11 mouse cellular contexts compared by ENCODE assay signal in the genomic region with DNA sequence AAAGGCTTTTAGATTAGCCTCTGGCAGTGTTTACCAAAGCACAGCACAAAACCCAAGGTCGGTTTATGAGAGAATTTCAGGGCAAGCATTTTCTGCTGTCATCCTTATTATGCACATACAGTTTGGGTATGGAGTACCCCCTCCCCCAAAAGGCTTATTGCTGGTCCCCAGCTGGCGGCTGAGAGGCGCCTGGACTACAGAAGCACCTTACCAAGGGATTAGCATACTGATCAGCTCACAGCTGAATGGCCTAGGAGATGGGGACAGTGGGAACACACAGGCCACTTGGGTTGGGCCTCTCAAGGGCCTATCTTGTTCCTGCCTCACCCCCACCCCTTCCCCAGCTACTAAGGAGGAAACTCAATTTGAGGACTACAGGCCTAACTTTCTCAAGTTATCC. TPM values are rescaled to one million over a fixed set of nuclear protein-coding genes. Genes with fewer than 3 reads are reported as not detected.
DNase-seq lines count a peak whose midpoint lies in the region; ATAC-seq lines count a peak whose summit lies in the region.
"Had no signal": no experiment of that assay in that cellular context is flagged by ENCODE, and none has a peak within 500 bp of the region (broad histone marks: within the 10 kb centered on the region; RNA-seq: fewer than 3 reads in every experiment).

No protein-coding gene starts in this region.

- no peaks in the 10 kb centered on the region for H3K27me3 ChIP-seq in neural tube, embryonic 12.5 days (replicated peaks)
- H3K27me3 ChIP-seq in forebrain, embryonic 16.5 days (replicated peaks; ENCODE audit: control insufficient read depth, insufficient read depth, low read length), result no peaks in the 10 kb centered on the region
- H3K27me3 ChIP-seq in liver, embryonic 13.5 days, result no peaks in the 10 kb centered on the region
- H3K27me3 ChIP-seq: stomach, embryonic 15.5 days had no signal

- DNase-seq in neural tube, embryonic 10.5 days (ENCODE audit: extremely low spot score, low spot score), result no peak
- DNase-seq in liver, embryonic 13.5 days, result no peak
- DNase-seq in retina, postnatal 7 days (ENCODE audit: low read depth, low spot score), result peak; percentile 63
- no peak for DNase-seq in adrenal gland, postnatal 10 days
- DNase-seq in c-Kit-positive CD71-positive TER-119-positive erythroid progenitor cells, embryonic 14.5 days (ENCODE audit: low spot score), result no peak
- DNase-seq: cerebellum, adult 18-20 months had no signal

- peak overlapping the region; percentile 87 for H3K4me2 ChIP-seq in neural tube, embryonic 12.5 days (replicated peaks)
- peak overlapping the region; percentile 83 for H3K4me2 ChIP-seq in forebrain, embryonic 16.5 days (ENCODE audit: low read length)
- peak overlapping the region; percentile 89 for H3K4me2 ChIP-seq in liver, embryonic 13.5 days

- H3K4me3 ChIP-seq in neural tube, embryonic 12.5 days, result no peak overlapping the region
- no peak overlapping the region for H3K4me3 ChIP-seq in forebrain, embryonic 16.5 days (replicated peaks; ENCODE audit: low read length)
- H3K4me3 ChIP-seq in liver, embryonic 13.5 days (replicated peaks), result peak overlapping the region; percentile 81

- peaks cover 13% of the 10 kb centered on the region for H3K4me1 ChIP-seq in neural tube, embryonic 12.5 days
- peaks cover 11% of the 10 kb centered on the region for H3K4me1 ChIP-seq in forebrain, embryonic 16.5 days (replicated peaks; ENCODE audit: control insufficient read depth, insufficient read depth, low read length)
- peaks cover 28% of the 10 kb centered on the region for H3K4me1 ChIP-seq in liver, embryonic 13.5 days (replicated peaks)

- ATAC-seq in neural tube, embryonic 12.5 days (ENCODE audit: low FRiP score, low read depth), result no peak
- ATAC-seq in forebrain, embryonic 16.5 days, result no peak
- no peak for ATAC-seq in liver, embryonic 13.5 days (ENCODE audit: low read depth)

- 79% methylated on average over 3 of the region's 3 CpGs for WGBS in neural tube, embryonic 12.5 days
- WGBS in forebrain, embryonic 16.5 days, result 16% methylated on average over 3 of the region's 3 CpGs
- WGBS in liver, embryonic 13.5 days (ENCODE audit: insufficient replicate concordance), result 76% methylated on average over 3 of the region's 3 CpGs

- peaks cover 41% of the 10 kb centered on the region for H3K36me3 ChIP-seq in neural tube, embryonic 12.5 days
- peaks cover 20% of the 10 kb centered on the region for H3K36me3 ChIP-seq in forebrain, embryonic 16.5 days (ENCODE audit: control insufficient read depth, insufficient read depth)
- peaks cover 48% of the 10 kb centered on the region for H3K36me3 ChIP-seq in liver, embryonic 13.5 days

- H3K27ac ChIP-seq in neural tube, embryonic 12.5 days, result no peak overlapping the region
- H3K27ac ChIP-seq in forebrain, embryonic 16.5 days (ENCODE audit: low read length), result no peak overlapping the region
- no peak overlapping the region; the same call in 1 of the 2 replicates for H3K27ac ChIP-seq in liver, embryonic 13.5 days
- H3K27ac ChIP-seq: stomach, embryonic 15.5 days had no signal

- 0 out of 2 replicates have a peak overlapping the region, but pooled peaks have one; percentile 29 for H3K9ac ChIP-seq in neural tube, embryonic 12.5 days
- no peak overlapping the region for H3K9ac ChIP-seq in forebrain, embryonic 16.5 days (replicated peaks; ENCODE audit: low read depth, low read length)
- H3K9ac ChIP-seq in liver, embryonic 13.5 days, result peak overlapping the region; percentile 92

- no peaks in the 10 kb centered on the region for H3K9me3 ChIP-seq in neural tube, embryonic 12.5 days
- no peaks in the 10 kb centered on the region for H3K9me3 ChIP-seq in forebrain, embryonic 16.5 days (ENCODE audit: control insufficient read depth, low read length)
- no peaks in the 10 kb centered on the region for H3K9me3 ChIP-seq in liver, embryonic 13.5 days (replicated peaks)
- H3K9me3 ChIP-seq: stomach, embryonic 15.5 days had no signal

RNA-seq across cellular contexts. Expression of a gene that starts 1.5 kb away (rescaled TPM):
- polyA plus RNA-seq in neural tube, embryonic 12.5 days (2016; fragmentation: Nextera tagmentation; extraction: Ambion mirVana), result 125 and 131 TPM in 2 replicates
- 95.7 and 97.1 TPM in 2 replicates for polyA plus RNA-seq in forebrain, embryonic 16.5 days (2015; fragmentation: Nextera tagmentation; extraction: Ambion mirVana)
- 49.2 and 56.2 TPM in 2 replicates for polyA plus RNA-seq in liver, embryonic 13.5 days (2015; fragmentation: Nextera tagmentation; extraction: Ambion mirVana)
- total RNA-seq in adrenal gland, postnatal 10 days (2021), result 10 to 100 TPM; 42.5 to 47.6 TPM

RNA-seq across cellular contexts. Expression of a gene that starts 15.7 kb away (rescaled TPM):
- not detected in 2 replicates for polyA plus RNA-seq in neural tube, embryonic 12.5 days (2016; fragmentation: Nextera tagmentation; extraction: Ambion mirVana)
- not detected in 2 replicates for polyA plus RNA-seq in forebrain, embryonic 16.5 days (2015; fragmentation: Nextera tagmentation; extraction: Ambion mirVana)
- not detected in 2 replicates for polyA plus RNA-seq in liver, embryonic 13.5 days (2015; fragmentation: Nextera tagmentation; extraction: Ambion mirVana)
- total RNA-seq in adrenal gland, postnatal 10 days (2021), result not detected
- total RNA-seq: gastrocnemius, adult 8-10 months; layer of hippocampus, postnatal 10 days had no signal
- polyA plus RNA-seq: stomach, embryonic 15.5 days had no signal

RNA-seq across cellular contexts. Expression of a gene that starts 59.3 kb away (rescaled TPM):
- 16.2 and 16.7 TPM in 2 replicates for polyA plus RNA-seq in neural tube, embryonic 12.5 days (2016; fragmentation: Nextera tagmentation; extraction: Ambion mirVana)
- 12.2 and 16.5 TPM in 2 replicates for polyA plus RNA-seq in forebrain, embryonic 16.5 days (2015; fragmentation: Nextera tagmentation; extraction: Ambion mirVana)
- polyA plus RNA-seq in liver, embryonic 13.5 days (2015; fragmentation: Nextera tagmentation; extraction: Ambion mirVana), result 150 and 159 TPM in 2 replicates
- total RNA-seq in adrenal gland, postnatal 10 days (2021), result 100 to 1,000 TPM; 106 to 122 TPM
